Mouse (Mus musculus): Measurements from ENCODE around the gene Tas1r3. TPM values are rescaled to one million over a fixed set of nuclear protein-coding genes. Genes with fewer than 3 reads are reported as not detected.

Gene Tas1r3
- total RNA-seq, 2 experiments from 2014 or later: 0.11 to 0.26 TPM

DNA sequence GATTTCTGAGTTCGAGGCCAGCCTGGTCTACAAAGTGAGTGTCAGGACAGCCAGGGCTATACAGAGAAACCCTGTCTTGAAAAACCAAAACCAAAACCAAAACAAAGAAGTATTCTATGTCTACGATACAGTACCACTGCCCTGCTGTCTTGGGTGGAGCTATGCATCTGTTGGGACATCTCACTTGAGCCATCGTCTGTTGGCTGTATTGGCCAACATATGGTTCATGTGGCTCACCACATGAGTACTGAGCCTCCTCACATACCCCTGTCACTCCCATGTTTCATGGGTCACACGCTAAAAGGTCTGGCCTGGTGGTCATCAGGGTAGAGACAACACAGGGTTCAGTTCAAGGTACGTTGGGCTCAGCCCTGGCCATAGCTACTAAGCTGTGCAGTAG, 23.2 kb upstream of the Tas1r3 start:
- no peak for DNase-seq

DNA sequence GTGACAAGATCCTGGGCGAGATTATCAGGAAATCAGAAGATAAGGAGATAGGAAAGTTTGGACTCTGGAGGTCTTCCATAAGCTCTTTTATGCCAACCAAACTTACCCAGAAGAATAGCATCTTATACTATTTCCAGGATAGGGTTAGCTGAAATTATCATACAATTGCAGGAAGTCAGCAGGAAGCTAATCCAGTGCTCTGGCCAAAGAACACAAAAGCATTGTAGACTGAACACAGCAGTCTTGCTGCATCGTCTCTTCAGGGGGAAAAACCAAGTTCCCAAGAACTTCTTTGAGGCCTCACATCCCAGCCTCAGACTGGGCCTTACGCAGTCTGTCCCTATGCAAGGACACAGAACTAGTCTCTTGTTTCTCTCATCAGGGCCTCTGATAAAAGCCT, 20.4 kb upstream of the Tas1r3 start:
- DNase-seq: no peak

- DNase-seq: no peak
These were observed 8.2 kb upstream of the Tas1r3 start for GRCm38 (mm10) chr4:155871404-155871803.

GRCm38 (mm10) chr4:155869317-155870033, 6.3 kb upstream of the Tas1r3 start, which contains the start of the genes Cptp and Ints11:
Gene Cptp, minus strand, starts transcription at chr4:155869440.
Gene Ints11, plus strand, starts transcription at chr4:155869546.
- peak; percentile 97 for DNase-seq

- no peak for DNase-seq
These were observed 5.6 kb upstream of the Tas1r3 start for GRCm38 (mm10) chr4:155868614-155869298.

- DNase-seq: no peak
These were observed 1.4 kb downstream of the Tas1r3 start for GRCm38 (mm10) chr4:155861787-155862186.

- DNase-seq: peak; percentile 54
These were observed 3.8 kb downstream of the Tas1r3 start for GRCm38 (mm10) chr4:155859318-155859717.

GRCm38 (mm10) chr4:155856881-155857280, 6.3 kb downstream of the Tas1r3 start:
- no peak for DNase-seq

DNA sequence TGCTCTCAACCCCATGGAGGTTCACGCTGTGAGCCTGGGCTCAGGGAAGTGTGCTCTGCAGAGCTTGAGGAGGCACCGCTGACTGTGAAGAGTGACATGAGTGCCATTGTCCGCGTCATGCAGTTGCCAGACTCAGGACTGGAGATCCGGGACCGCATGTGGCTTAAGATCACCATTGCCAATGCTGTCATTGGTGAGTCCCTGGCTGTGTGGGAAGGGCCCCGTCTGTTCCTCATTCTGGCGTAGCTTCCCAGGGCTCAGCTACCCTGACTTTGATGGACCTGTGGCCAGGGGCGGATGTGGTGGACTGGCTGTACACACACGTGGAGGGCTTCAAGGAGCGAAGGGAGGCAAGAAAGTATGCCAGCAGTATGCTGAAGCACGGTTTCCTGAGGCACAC, 7.1 kb downstream of the Tas1r3 start:
- DNase-seq: no peak

GRCm38 (mm10) chr4:155854991-155855390, 8.2 kb downstream of the Tas1r3 start:
- no peak for DNase-seq

DNA sequence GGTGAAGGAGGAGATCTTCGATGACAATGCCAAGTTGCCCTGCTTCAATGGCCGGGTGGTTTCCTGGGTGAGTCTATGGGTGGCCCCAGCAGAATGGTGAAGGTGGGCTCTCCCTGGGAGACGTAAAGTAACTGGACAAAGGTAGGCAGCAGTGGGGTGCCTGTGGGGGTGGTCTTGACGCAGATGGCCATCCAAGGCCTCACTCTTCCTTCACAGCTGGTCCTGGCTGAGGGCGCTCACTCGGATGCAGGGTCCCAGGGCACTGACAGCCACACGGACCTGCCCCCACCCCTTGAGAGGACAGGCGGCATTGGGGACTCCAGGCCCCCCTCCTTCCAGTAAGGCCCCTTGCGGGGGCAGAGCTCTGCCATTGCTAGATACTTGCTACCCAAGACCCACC, 9.7 kb downstream of the Tas1r3 start:
- DNase-seq: no peak

GRCm38 (mm10) chr4:155851951-155852411, 11.2 kb downstream of the Tas1r3 start:
- no peak for DNase-seq

GRCm38 (mm10) chr4:155851368-155851767, 11.8 kb downstream of the Tas1r3 start:
- no peak for DNase-seq

GRCm38 (mm10) chr4:155849792-155850451, 13.2 kb downstream of the Tas1r3 start:
- no peak for DNase-seq

DNA sequence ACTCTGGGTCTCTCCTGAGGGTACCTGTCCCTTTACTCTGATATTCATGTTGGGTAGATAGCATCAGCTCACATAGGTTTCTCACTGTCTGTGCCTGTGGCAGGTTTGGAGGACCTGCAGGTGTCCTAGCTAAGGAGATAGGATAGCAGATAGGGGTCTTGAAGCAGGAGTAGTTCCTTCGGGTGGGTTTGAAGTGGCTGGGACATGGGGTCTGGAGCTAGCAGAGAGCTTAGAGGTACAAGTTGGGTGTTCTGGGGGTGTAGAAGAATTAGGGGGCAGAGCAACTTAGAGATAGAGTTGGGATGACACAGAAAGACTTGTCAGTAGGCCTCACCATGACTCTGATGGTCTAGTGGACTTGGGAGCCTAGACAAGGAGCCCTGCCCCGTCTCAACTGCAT, 13.8 kb downstream of the Tas1r3 start:
- DNase-seq: no peak

DNA sequence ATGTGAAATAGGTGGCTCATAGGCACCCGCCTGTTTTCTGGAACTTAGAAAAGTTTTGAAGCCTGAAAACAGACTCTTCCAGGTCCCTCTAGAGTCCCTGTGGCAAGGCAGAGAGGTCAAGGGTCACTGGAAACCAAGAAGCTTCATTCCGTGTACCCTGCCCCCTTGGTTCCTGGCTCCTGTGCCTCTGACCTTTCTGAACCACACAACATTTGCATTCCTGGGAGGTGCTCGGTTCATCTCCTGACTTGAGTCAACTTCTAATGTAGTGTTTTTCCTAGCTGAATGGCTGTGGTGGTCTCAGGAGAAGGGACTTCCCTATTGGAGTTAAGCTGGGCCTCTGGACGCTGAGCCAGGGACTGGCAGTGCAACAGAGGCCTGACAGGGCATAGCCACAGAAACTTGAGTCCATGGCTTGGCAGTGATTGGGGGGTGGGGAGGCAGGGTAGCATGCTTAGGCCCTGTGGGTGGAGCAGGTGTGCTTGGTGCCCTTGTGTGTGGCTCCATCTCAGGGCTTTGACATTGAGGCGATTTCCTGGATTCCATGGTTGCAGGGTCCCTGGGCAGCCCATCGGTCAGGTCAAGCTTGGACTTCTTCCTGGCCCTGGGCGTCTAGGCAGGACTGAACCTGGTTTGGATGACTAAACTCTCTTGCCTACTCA, 14.6 kb downstream of the Tas1r3 start:
- peak; percentile 53 for DNase-seq

DNA sequence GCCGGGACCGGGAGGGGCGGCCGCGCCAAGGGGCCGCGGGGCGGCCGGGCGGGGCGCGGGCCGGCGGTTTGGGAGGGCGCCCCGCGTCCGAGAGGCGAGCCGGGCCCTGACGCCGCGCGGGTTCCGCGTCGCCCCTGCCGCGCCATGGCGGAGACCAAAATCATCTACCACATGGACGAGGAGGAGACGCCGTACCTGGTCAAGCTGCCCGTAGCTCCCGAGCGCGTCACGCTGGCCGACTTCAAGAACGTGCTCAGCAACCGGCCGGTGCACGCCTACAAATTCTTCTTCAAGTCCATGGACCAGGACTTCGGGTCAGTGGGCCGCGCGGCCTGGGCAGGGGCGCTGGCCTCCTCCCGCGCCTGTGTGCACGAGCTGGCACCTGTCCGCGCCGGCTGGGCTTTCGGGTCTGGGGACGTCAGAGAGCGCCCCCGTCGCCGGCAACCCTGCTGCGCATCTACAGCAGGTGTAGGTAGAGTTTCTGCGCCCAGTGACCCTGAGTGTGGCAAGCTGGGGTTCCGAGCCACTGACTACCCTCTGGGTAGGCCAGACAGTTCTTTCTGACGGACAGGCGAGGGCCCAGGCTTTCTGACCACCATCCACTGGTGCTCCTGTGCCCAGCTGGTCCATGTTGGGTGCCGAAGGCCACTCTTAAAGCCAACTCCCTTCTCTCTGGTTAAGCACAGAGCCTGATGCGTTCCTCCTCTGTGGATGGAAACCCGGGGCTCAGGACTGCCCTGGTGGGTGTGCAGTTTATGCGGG, 15.4 kb downstream of the Tas1r3 start:
- peak; percentile 56 for DNase-seq

DNA sequence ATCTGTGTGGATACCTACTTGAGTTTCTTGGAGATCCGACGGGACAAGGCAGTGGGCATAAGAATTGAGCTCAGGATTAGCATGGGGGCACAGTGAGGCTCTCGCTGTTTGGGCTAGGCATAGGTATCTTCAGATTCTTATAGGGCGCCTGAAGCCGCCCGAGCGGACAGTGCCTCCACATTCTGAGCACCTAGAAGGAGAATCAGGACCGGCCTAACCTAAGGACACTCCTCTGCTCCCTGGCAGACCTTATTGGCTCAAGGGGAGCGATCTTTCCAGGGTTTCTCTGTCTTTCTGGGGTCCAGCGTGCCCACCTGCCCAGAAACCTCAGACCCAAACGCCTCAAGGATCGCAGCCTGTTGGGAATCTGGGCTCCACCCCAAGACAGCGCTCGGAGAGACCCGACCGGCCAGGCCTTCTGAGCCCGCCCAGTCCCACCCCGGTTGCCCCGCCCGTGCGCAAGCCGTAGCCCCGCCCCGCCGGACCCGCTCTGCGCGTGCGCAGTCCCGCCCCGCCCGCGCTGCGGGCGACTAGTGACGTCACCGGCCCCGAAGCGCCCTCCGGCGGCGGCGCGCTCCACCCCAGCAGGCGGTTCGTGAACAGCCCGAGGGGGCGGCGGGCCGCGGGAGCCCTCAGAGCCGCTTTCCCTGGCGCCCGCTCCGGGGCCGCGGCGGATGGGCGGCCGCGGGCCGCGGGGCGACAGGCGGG, 16.1 kb downstream of the Tas1r3 start, which contains the start of gene Dvl1:
Gene Dvl1, plus strand, starts transcription at position 532 of the 708 bp plus-strand sequence.
- DNase-seq: peak; percentile 99

DNA sequence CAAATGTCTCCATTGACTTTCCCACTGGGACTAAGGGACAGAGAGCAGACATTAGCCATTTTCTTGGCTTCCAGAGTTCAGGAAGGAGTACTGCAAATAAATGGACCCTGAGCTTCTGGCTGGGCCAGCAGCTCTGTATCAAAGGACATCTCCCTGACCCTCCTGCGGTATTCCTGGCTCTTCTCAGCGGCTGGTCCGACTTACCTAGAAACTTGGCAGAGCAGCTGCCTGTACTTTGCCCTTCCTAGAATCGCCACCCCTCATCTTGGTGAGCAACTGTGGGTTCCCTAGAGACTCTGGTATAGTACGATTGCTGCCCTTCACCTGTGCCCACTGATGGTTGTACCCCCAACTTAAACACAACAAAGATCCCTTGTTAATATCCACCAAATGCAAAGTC, 19.9 kb downstream of the Tas1r3 start:
- no peak for DNase-seq

- DNase-seq: no peak
These were observed 21.4 kb downstream of the Tas1r3 start for GRCm38 (mm10) chr4:155841651-155842270.

Data from gastrocnemius, postnatal 10 days (tissue).